Mouse (Mus musculus) layer of hippocampus, adult 18-20 months (tissue): ENCODE data around the gene Mapk1ip1l. TPM values are rescaled to one million over a fixed set of nuclear protein-coding genes. Genes with fewer than 3 reads are reported as not detected.
"Not testable (repeated sequence)": the region's sequence is repeated elsewhere in the genome, so short reads cannot be mapped to it uniquely, and the experiment has no call there.

Experiments used
- DNase-seq, 2 experiments: peaks; one replicate each; pipeline ENCODE4 v3.0.0; 2022; ENCODE audit warnings: low spot score in 2 of 2
- total RNA-seq, 2 experiments: library from RNA; stranded (reverse); gene quantifications; 2 replicates each; pipeline ENCODE4 v1.2.3; 2021

Mapk1ip1l gene
- total RNA-seq, 2 experiments from 2014 or later = 49.9 to 59.5 TPM

GRCm38 (mm10) chr14:47302885-47303680 lies 5.0 kb downstream of the Mapk1ip1l start:
- DNase-seq = no peak

GRCm38 (mm10) chr14:47304814-47305405 lies 6.8 kb downstream of the Mapk1ip1l start:
- DNase-seq = no peak

- no peak for DNase-seq
Measured at GRCm38 (mm10) chr14:47305933-47306332, 7.9 kb downstream of the Mapk1ip1l start.

DNA sequence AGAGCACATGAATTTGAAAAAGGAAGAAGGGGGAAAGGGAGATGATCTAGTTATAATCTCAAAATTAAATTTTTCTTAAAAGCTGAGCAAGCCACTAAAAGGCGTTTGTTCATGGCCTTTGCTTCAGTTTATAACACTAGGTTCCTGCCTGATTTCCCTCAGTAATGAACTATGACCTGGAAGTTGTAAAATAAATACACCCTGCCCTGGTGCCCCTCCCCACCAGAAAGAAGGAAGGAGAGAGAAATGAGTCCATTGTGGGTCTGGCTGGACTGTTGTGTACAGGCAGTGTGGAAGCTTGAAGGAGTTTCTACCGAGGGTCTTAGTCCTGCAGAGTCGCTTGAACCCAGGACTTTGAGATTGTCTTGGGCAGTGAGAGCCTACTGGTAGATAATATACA lies 9.6 kb downstream of the Mapk1ip1l start:
- DNase-seq = no peak

- DNase-seq = no peak
Measured at GRCm38 (mm10) chr14:47309061-47309460, 11.0 kb downstream of the Mapk1ip1l start.

GRCm38 (mm10) chr14:47310342-47311181 lies 12.5 kb downstream of the Mapk1ip1l start:
- DNase-seq = no peak

DNA sequence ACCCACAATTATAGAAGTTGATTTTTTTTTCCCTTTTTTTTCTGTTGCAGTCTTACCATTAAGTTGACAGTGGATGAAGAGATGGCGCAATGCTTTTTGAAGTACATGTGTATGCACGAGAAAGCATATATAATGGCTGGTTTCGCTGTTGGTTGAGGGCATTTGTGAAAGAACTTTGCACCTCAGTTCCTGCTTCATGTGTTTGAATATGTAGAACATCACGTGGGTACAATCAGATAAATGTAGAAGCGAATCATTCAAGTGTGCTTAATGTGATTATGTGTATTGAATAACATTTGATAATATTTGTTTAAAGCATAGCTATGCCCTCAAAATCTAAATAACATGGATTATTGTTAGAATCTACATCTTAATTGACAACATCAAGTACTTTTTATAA lies 21.3 kb downstream of the Mapk1ip1l start:
- no peak for DNase-seq

DNA sequence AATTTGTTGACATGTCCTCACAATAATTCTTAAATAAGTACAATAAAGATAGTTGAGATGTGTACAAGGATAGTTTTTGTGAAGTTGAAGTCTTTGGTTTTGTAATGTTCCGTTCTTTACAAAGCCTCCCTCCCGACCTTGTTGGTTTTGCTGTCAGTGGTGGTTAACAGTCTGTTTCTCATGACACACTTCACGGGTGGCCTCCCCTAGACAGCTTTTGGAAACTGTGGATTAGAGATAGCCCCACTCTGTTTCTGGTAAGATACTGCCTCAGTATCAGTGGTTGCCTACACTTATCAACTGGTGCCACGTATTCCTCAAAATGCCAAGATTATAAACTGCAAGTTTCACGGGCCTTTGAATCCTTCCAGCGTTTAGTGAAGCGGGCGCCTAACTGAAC lies 23.5 kb downstream of the Mapk1ip1l start:
- not testable (repeated sequence) for DNase-seq

DNA sequence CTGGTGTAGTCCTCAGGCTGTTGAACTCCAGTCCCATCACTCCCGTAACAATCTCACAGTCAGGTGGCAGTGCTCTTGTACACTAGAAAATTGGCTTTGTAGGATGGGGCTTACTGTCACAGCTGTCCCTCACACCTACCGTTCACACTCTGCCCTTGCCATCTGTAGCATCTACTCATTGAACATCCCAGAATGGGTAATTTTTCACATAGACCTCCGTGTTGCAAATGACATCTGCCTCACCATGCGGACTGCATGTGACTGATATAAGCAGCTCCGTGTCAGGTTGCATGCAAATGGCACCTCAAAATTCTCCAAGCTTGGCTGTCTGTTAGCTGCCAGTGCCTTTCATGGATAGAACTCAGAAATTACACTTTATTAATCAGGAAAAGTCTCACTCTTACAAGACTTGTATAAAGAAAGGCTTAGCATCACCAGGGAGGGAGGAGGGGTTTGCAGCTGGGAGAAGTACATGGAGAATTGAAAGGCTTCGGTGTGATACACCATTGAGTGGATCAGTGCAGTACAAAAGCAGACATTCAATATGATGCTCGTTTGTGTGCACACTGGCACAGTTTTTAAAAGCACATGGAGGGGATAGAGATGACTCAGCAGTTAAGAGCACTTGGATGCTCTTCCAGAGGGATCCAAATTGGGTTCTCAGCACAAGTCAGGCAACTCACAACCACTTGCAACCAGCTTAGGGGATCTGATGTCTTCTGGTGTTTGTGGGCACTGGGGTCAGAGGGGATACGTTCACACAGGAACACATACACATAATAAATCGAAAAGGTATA lies 28.1 kb downstream of the Mapk1ip1l start:
- DNase-seq = peak in 1 of 2 experiments; percentile 45

DNA sequence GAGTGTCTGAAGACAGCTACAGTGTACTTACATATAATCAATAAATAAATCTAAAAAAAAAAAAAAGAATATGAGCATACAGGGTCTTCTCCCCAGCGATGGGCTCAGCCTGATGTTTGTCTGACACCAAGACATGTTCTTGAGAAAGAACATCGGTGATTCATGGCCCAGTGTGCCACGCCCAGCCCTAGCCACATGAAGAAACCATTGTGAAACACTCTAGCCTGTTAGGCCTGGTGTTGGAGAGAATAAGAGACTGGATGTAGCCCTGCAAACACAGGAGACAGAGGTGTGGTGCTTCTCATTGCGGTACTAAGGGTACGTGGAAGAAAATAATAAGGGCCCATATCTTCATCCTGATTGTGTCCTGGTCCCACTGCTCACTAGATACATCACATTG lies 29.3 kb downstream of the Mapk1ip1l start:
- no peak for DNase-seq

DNA sequence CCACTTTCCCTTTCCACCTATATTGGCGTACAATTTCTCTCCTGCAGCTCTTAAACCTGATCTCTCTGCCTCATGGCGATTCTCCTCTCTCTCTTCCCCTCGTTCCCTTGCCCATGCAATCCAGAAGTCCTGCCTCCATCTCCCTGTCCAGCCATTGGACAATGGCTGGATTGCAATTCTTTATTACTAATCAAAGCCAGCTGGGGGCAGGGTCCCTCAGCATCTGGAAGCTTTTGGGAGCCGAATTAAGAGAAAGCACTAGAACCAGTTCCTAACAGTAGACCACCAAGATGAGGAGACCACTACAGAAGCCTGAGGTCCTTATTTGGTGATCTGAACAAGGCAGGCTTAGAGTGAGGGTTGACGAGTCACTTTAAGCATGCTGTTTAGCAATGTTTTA lies 33.9 kb downstream of the Mapk1ip1l start:
- no peak for DNase-seq

DNA sequence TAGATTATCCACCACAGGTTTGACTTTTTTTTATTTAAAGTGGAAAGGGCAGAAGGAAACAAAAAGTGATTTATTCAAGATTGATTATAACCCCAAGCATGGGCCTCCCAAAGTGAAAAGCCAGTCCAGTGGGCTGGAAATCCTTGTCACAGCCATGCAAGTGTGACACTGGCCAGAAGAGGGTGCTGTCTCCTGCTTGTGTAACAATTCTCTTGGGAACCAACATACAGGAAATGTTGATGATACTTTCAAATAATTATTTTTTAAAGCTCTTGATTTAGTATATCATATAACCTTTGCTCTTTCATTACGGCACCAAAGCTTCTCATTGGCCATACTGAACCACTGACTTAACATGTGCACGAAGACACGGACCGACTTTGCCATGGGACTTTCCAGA lies 36.8 kb downstream of the Mapk1ip1l start:
- DNase-seq = peak; percentile 56 to 87

DNA sequence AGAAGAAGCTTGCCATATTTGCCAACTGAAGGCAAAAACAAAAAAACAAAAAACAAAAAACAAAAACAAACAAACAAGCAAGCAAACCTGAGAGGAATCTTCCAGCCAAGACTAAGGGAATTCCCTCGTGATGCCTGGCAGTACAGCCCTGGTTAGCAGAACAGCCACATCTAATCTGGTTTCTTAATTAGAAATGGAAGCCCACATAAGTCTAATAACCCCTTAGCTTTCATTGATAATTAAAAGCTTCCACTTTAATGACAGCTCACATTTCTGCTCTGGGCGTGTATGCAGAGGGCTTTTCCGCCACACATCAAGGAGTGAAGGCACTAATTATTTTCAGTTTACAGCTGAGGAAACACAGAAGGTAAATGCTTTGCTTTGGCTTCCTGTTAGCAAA lies 37.2 kb downstream of the Mapk1ip1l start:
- DNase-seq = no peak

DNA sequence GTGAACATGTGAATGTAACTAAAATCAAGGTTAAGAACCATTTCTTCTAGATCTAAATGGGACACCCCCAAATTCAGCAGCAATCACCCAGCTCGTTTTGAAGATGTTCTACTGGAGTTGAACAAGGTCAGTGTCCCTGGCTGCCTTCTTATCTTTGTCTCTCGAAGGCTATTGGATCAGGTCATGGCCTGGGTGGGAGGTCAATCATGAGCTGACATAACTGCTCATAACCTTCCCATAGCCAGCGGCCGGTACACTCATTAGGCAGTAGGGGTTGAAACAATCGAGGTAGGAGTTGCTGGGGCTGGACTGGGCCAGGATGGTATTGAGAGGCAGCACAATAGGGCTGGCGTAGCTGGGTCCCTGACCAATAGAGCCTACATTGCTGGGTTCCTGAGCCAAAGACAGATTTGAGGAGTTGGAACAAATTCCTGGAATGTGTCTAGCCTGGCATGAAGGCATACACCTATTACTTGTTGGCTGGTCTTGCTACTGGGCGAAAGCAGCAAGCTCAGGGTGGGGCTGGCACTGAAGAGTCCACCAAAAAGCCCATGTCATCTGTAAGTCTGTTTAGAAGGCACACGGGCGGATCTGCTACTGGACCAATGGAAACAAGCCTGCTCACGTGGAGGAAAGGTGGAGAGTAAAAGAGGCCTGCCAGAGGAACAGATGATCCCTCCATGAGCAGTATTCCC lies 42.3 kb downstream of the Mapk1ip1l start:
- DNase-seq = no peak

DNA sequence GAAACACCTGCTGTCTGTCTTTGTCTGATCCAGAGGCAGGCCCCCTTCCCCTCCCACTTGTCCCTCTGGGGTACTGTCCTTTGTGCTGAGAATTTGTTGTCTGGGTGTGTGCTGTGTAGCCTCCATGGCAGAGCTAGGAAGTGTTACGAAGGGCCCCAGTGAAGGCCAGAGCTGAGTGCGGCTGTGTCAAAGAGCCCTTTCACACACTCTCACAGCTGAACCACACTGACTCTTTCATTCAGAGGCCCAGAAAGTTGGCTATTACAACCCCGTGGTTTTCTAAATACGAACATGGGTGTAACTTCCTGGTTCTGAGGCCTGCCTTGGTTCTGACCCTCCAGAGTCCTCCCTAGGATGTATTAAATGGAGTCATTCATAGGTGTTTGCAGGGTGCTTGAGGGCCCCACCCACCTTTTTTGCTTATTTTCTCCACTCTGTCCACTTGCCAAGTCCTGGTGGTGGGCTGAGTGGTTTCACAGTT lies 43.8 kb downstream of the Mapk1ip1l start:
- no peak for DNase-seq

GRCm38 (mm10) chr14:47346715-47347114 lies 48.6 kb downstream of the Mapk1ip1l start:
- DNase-seq = no peak

GRCm38 (mm10) chr14:47350974-47351373 lies 52.9 kb downstream of the Mapk1ip1l start:
- no peak for DNase-seq

- no peak for DNase-seq
Measured at GRCm38 (mm10) chr14:47352272-47352671, 54.2 kb downstream of the Mapk1ip1l start.

DNA sequence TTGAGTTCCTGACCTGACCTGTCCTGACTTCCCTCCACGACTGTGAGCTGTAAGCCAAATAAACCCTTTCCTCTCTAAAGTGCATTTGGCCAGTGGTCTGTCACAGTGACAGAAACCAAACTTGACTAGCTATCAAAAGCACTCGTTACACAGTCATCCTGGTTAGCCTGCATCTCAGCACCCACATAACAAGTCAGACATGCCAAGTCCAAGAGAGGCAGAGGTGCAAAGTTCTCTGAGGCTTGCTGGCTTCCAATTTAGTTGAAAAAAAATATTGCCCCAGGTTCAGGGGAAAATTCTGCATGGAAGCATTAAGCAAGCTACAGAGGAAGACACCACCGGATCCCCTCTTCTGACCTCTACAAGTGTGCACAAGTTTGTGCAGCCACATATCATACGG lies 55.2 kb downstream of the Mapk1ip1l start:
- no peak for DNase-seq

DNA sequence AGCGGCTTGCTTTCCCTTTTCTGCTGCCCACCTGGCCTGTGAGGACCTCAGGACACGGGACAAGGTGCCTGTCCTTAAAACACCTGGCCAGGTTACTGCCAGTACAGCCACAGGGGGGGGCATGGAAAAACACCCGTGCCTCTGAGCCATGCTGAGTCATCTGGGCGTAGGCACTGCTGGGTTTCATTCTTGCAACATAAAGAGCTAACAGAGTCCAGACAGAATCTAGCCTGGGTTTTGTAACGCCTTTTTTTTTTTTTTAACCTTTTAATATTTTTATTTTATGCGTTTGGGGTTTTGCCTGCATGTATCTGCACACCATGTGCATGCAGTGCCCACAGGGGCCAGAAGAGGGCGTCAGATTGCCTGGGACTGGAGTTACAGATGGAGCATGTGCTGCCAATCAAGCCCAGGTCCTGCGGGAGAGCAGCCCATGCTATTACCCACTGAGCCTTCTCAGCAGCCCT lies 56.1 kb downstream of the Mapk1ip1l start:
- DNase-seq = no peak
